9 mouse cellular contexts compared by ENCODE assay signal in genomic region chr4:115839956-115840355, GRCm38 (mm10). TPM values are rescaled to one million over a fixed set of nuclear protein-coding genes. Genes with fewer than 3 reads are reported as not detected.
A peak's percentile ranks its signal among the peaks of the same experiment; 100 is the strongest.
DNase-seq lines count a peak whose midpoint lies in the region; ATAC-seq and TF ChIP-seq lines count a peak whose summit lies in the region.
"Had no signal": no experiment of that assay in that cellular context is flagged by ENCODE, and none has a peak within 500 bp of the region (broad histone marks: within the 10 kb centered on the region; RNA-seq: fewer than 3 reads in every experiment).

No protein-coding gene starts in this region.

- H3K9ac ChIP-seq in intestine, embryonic 16.5 days (ENCODE audit: low read depth, low read length) = no peak overlapping the region
- H3K9ac ChIP-seq in lung, embryonic 15.5 days = peak overlapping the region; percentile 49

- H3K4me2 ChIP-seq in intestine, embryonic 16.5 days (ENCODE audit: low read depth, low read length) = peak overlapping the region; percentile 80; the same call in 1 of the 2 replicates
- peak overlapping the region; percentile 63 for H3K4me2 ChIP-seq in lung, embryonic 15.5 days

- TF ChIP-seq CTCF in gastrocnemius, adult 2 months (IDR thresholded peaks at IDR 0.05) = no peak
- TF ChIP-seq CTCF in bone marrow macrophage, adult 2 months (IDR thresholded peaks at IDR 0.05; ENCODE audit: low read depth, low read length) = no peak

- H3K36me3 ChIP-seq in intestine, embryonic 16.5 days (ENCODE audit: control insufficient read depth, insufficient read depth, low read length) = no peaks in the 10 kb centered on the region
- H3K36me3 ChIP-seq in lung, embryonic 15.5 days = peaks cover 4% of the 10 kb centered on the region; the same call in 1 of the 2 replicates

- peak overlapping the region; percentile 76 for H3K4me3 ChIP-seq in gastrocnemius, adult 2 months
- peak overlapping the region; percentile 79 for H3K4me3 ChIP-seq in bone marrow macrophage, adult 2 months (ENCODE audit: insufficient read depth, low read length)
- peak overlapping the region; percentile 86 for H3K4me3 ChIP-seq in intestine, embryonic 16.5 days (ENCODE audit: low read length)
- peak overlapping the region; percentile 65 for H3K4me3 ChIP-seq in lung, embryonic 15.5 days

- no peak for TF ChIP-seq POLR2A in bone marrow macrophage, adult 2 months (IDR thresholded peaks at IDR 0.05; ENCODE audit: borderline replicate concordance, low read depth, low read length)

- peak; percentile 60 for DNase-seq in gastrocnemius, adult 2 months
- DNase-seq in gastrocnemius, postnatal 10 days = no peak
- no peak for DNase-seq in urinary bladder, postnatal 4 days (ENCODE audit: low spot score in 2 of 2)
- DNase-seq in left cerebral cortex, postnatal 10 days (ENCODE audit: extremely low spot score in 1 of 2, low spot score in 2 of 2) = no peak
- no peak for DNase-seq in embryo, embryonic 10.5 days (ENCODE audit: low spot score)

- ATAC-seq in intestine, embryonic 16.5 days = no peak
- ATAC-seq in lung, embryonic 15.5 days (ENCODE audit: borderline replicate concordance, extremely low read depth, low FRiP score, low TSS enrichment) = no peak

- H3K9me3 ChIP-seq in intestine, embryonic 16.5 days (ENCODE audit: control insufficient read depth, low read length) = no peaks in the 10 kb centered on the region
- no peaks in the 10 kb centered on the region for H3K9me3 ChIP-seq in lung, embryonic 15.5 days

- intact Hi-C loops in gastrocnemius, adult 2 months (cut with DNase I) = loop anchor here (5.0 kb wide), 1 partner anchor 103 kb away; the partner anchor contains the start of gene Efcab14
- intact Hi-C loops in left cerebral cortex, postnatal 10 days (cut with DNase I) = no loop called here

- H3K4me1 ChIP-seq in bone marrow macrophage, adult 2 months (ENCODE audit: control insufficient read depth, insufficient read depth, low read length) = peaks cover 55% of the 10 kb centered on the region
- peaks cover 3% of the 10 kb centered on the region; the same call in 1 of the 2 replicates for H3K4me1 ChIP-seq in intestine, embryonic 16.5 days (ENCODE audit: control insufficient read depth, insufficient read depth, low read length)
- peaks cover 10% of the 10 kb centered on the region for H3K4me1 ChIP-seq in lung, embryonic 15.5 days

- WGBS in intestine, embryonic 16.5 days = 42% methylated on average over 4 of the region's 4 CpGs
- WGBS in lung, embryonic 15.5 days = 35% methylated on average over 4 of the region's 4 CpGs

- H3K27me3 ChIP-seq in intestine, embryonic 16.5 days (replicated peaks; ENCODE audit: control insufficient read depth, insufficient read depth, low read length) = no peaks in the 10 kb centered on the region
- H3K27me3 ChIP-seq in lung, embryonic 15.5 days = no peaks in the 10 kb centered on the region

- H3K27ac ChIP-seq in gastrocnemius, adult 2 months = peak overlapping the region; percentile 93
- peak overlapping the region; percentile 83; the same call in 1 of the 2 replicates for H3K27ac ChIP-seq in bone marrow macrophage, adult 2 months (ENCODE audit: insufficient read depth, low read depth, low read length)
- no peak overlapping the region for H3K27ac ChIP-seq in intestine, embryonic 16.5 days (ENCODE audit: low read length)
- H3K27ac ChIP-seq in lung, embryonic 15.5 days = 0 out of 2 replicates have a peak overlapping the region, but pooled peaks have one; percentile 54

RNA-seq across cellular contexts. Expression of gene Mknk1, which starts 1.0 kb away (rescaled TPM):
- total RNA-seq in gastrocnemius, adult 2 months (2021) = 10 to 100 TPM; 24.4 to 28.0 TPM
- total RNA-seq in gastrocnemius, postnatal 10 days (2021) = 10 to 100 TPM; 28.9 to 30.6 TPM
- 138 and 149 TPM in 2 replicates for polyA plus RNA-seq in bone marrow macrophage, adult 2 months (2012; ENCODE audit: insufficient read depth, insufficient read length, missing spikeins)
- polyA plus RNA-seq in intestine, embryonic 16.5 days (2015; fragmentation: Nextera tagmentation; extraction: Ambion mirVana) = 29.4 and 30.1 TPM in 2 replicates
- 23.9 and 28.3 TPM in 2 replicates for polyA plus RNA-seq in lung, embryonic 15.5 days (2015; fragmentation: Nextera tagmentation; extraction: Ambion mirVana)
- 10 to 100 TPM; 42.9 to 44.9 TPM for total RNA-seq in left cerebral cortex, postnatal 10 days (2021)

RNA-seq across cellular contexts. Expression of gene Mob3c, which starts 12.1 kb away (rescaled TPM):
- total RNA-seq in gastrocnemius, adult 2 months (2021) = 1 to 10 TPM; 2.3 to 4.0 TPM
- total RNA-seq in gastrocnemius, postnatal 10 days (2021) = 1 to 10 TPM; 4.8 to 5.6 TPM
- 25.3 and 27.5 TPM in 2 replicates for polyA plus RNA-seq in bone marrow macrophage, adult 2 months (2012; ENCODE audit: insufficient read depth, insufficient read length, missing spikeins)
- 15.7 and 18.2 TPM in 2 replicates for polyA plus RNA-seq in intestine, embryonic 16.5 days (2015; fragmentation: Nextera tagmentation; extraction: Ambion mirVana)
- polyA plus RNA-seq in lung, embryonic 15.5 days (2015; fragmentation: Nextera tagmentation; extraction: Ambion mirVana) = 11.7 and 13.5 TPM in 2 replicates
- total RNA-seq in left cerebral cortex, postnatal 10 days (2021) = 1 to 10 TPM; 3.8 to 5.8 TPM

RNA-seq across cellular contexts. Expression of gene Kncn, which starts 44.2 kb away (rescaled TPM):
- total RNA-seq in gastrocnemius, adult 2 months (2021) = not detected
- not detected for total RNA-seq in gastrocnemius, postnatal 10 days (2021)
- not detected in 2 replicates for polyA plus RNA-seq in bone marrow macrophage, adult 2 months (2012; ENCODE audit: insufficient read depth, insufficient read length, missing spikeins)
- polyA plus RNA-seq in intestine, embryonic 16.5 days (2015; fragmentation: Nextera tagmentation; extraction: Ambion mirVana) = not detected in 2 replicates
- polyA plus RNA-seq in lung, embryonic 15.5 days (2015; fragmentation: Nextera tagmentation; extraction: Ambion mirVana) = not detected in 2 replicates
- under 1 TPM; 0.16 to 0.64 TPM for total RNA-seq in left cerebral cortex, postnatal 10 days (2021)
- total RNA-seq: hematopoietic stem cell, adult 5-6 weeks had no signal

RNA-seq across cellular contexts. Expression of gene 6430628N08Rik, which starts 50.5 kb away (rescaled TPM):
- not detected for total RNA-seq in gastrocnemius, adult 2 months (2021)
- total RNA-seq in gastrocnemius, postnatal 10 days (2021) = not detected
- polyA plus RNA-seq in bone marrow macrophage, adult 2 months (2012; ENCODE audit: insufficient read depth, insufficient read length, missing spikeins) = not detected in 2 replicates
- not detected in 2 replicates for polyA plus RNA-seq in intestine, embryonic 16.5 days (2015; fragmentation: Nextera tagmentation; extraction: Ambion mirVana)
- not detected in 2 replicates for polyA plus RNA-seq in lung, embryonic 15.5 days (2015; fragmentation: Nextera tagmentation; extraction: Ambion mirVana)
- under 1 TPM in 1 of 2 experiments, not detected in 1; 0.49 TPM for total RNA-seq in left cerebral cortex, postnatal 10 days (2021)
- total RNA-seq: hematopoietic stem cell, adult 5-6 weeks had no signal

RNA-seq across cellular contexts. Expression of gene Atpaf1, which starts 55.3 kb away (rescaled TPM):
- 10 to 100 TPM; 46.9 to 70.1 TPM for total RNA-seq in gastrocnemius, adult 2 months (2021)
- total RNA-seq in gastrocnemius, postnatal 10 days (2021) = 10 to 100 TPM; 33.8 to 40.4 TPM
- 15.4 and 17.3 TPM in 2 replicates for polyA plus RNA-seq in bone marrow macrophage, adult 2 months (2012; ENCODE audit: insufficient read depth, insufficient read length, missing spikeins)
- 47.5 and 52.8 TPM in 2 replicates for polyA plus RNA-seq in intestine, embryonic 16.5 days (2015; fragmentation: Nextera tagmentation; extraction: Ambion mirVana)
- polyA plus RNA-seq in lung, embryonic 15.5 days (2015; fragmentation: Nextera tagmentation; extraction: Ambion mirVana) = 50.7 and 52.0 TPM in 2 replicates
- 10 to 100 TPM; 27.0 to 29.1 TPM for total RNA-seq in left cerebral cortex, postnatal 10 days (2021)
